Mouse (Mus musculus) gastrocnemius, postnatal 25 days (tissue): ENCODE measurements around the gene Prtn3. TPM values are rescaled to one million over a fixed set of nuclear protein-coding genes. Genes with fewer than 3 reads are reported as not detected.

Experiments
- DNase-seq: peaks from one replicate; pipeline ENCODE4 v3.0.0; 2022
- total RNA-seq, 2 experiments: library from RNA; stranded (reverse); gene quantifications; 1 replicate in 1 of 2; 2 replicates in 1 of 2; pipeline ENCODE4 v1.2.3; 2021

The Prtn3 gene
- total RNA-seq, 2 experiments from 2014 or later, result 0.35 TPM; not detected in 1

DNA sequence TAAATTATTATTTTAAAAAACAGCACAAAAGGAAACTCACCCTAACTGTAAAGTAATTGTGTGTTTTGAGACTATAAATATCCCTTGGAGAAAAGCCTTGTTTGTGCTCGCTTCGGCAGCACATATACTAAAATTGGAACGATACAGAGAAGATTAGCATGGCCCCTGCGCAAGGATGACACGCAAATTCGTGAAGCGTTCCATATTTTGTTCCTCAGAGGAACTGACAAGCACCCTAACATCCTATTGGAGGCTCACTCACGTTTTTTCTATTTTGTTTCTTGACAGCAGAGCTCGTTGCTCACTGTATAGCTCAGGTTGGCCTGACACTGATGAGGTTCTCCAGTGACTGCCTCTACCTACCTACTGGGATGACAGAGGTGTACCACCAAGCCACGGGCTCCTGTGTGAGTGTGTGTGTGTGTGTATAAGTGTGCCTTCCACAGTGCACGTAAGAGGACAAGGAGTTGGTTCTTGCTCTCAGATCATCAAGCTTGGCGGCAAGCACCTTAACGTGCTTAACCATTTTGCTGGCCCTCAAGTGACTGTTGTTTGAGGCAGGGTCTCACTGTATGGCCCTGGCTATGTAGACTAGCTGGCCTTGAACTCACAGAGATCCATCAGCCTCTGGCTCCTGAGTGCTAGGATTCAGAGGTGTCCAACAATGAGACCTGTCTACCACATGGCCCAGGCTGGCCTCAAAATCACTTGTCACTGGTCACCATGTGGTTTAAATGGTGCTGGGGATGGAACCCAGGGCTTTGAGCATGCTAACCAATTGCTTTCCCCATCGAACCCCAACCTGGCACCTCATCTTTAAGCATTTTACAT lies 35.0 kb downstream of the Prtn3 start:
- peak; percentile 16 for DNase-seq

DNA sequence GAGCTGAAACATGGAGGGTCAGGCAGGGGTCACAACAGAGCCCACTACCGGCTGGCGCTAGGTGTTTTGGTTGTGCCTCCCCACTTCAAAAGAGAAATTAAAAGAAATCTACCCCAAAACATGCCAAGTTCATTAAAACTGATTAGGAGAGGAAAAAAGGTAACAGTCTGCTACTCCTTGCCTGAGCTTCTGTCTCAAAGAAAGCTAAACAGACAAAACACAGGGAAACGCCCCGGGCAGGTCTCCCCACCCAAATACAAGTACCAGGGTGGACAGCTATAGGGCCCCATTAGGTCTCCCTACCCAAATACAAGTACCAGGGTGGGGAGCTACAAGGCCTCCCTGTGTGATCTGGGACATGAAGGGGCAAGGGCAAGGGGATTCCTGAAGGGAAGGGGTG lies 36.3 kb downstream of the Prtn3 start, which contains the start of gene Gm26602:
Gene Gm26602, plus strand, starts transcription at position 301 of the 400 bp plus-strand sequence.
- DNase-seq, result no peak

DNA sequence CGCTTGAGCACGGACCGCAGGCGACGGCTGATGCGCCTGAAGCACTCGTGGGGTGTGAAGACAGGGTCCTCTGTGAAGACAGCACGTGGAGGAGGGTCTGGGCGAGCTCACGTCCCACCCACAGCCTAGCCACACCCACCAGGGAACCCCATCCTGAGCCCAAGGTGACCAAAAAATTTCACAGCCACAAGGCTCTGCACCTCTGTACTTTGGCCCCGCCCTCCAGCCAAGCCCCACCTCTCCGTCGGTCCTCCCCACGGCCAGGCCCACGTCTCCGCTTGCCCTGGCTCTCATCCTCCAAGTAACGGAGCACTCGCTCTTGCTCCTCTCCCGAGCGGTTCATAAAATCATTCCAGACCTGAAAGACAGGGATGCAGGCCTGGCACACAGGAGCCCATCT lies 38.1 kb downstream of the Prtn3 start:
- DNase-seq, result peak; percentile 24

DNA sequence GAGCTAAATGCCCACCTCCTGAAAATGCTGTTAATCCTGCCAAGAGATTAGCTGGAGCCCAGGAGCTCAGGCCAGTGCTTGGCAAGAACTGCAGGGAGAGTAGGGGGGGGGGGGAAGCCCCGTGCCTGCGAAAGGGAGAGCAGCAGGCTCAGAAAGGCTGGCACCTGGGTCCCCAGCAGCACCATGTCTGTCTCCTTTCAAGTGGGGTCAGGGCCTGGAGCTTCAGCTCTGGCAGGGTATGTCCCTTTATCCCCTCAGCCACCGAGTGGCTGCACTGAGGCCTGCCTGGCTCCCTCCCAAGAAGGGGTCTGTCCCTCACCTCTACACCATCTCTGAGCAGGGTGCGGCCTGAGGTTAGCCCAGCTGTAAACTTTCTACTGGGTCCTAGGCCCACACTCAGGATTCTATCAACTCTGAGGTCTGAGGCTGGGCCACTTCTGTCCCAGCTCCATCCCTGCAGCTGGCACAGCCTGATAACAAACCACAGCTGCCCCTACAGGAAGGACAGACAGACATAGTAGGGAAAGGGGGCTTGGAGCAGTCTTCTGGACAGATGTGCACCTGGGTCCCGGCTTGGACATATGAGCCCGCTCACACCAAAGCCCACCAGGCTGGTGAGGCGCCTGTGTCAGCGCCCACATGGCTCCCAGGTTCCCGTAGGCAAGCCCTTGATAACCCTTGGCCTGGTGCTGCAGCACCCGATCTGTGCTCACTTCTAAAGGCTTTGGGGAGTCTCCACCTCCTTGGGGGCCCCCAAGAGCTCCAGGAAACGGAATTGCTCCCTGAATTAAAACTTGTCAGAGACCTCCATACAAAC lies 40.1 kb downstream of the Prtn3 start:
- no peak for DNase-seq

DNA sequence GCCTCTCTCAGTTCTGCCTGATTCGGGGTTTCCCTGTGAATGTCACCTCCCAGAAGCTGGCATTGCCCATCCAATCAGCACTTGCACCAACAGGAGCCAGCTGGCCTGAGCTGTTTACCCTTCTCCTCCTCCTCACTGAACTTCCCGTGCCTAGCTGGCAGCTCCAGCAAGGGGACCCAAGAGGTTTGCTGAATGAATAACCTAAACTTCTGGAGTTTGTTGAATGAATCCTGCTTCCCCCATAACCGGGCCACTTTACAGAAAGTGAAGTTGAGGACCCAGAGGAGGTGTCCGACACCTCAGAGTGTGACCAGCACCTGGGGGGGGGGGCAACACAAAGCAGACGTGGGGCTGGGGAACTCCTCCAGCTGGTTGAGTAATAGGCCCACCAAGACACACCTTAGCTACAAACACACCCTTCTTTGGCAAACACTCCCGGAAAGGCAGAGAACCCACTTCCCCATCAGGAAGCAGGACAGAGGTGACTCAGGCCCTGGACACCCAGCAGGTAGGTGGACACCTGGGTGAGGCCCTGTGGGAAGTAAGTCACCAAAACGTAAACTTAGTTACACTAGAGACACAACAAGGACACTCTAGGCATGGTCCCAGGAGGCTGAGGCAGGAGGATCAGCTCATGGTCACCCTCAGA lies 40.8 kb downstream of the Prtn3 start:
- peak; percentile 5 for DNase-seq

DNA sequence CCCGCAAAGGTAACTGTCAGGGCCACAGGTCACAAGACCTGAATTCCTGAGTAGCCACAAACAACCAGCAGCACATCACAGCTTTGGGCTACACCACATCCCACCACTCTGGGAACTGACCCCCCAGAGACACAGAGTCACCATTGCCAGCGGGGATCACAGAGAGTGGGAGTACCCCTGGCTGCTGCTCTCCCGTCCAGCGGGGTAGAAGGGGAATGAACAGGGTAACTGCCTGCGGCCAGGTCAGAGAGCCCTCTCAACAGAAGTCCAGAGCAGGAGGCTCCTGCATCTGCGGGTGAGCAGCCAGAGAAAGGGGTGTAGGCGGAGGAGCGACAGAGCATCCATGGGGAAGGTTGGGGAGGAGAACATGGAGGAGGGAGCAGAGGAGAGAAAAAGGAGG lies 41.8 kb downstream of the Prtn3 start:
- no peak for DNase-seq

DNA sequence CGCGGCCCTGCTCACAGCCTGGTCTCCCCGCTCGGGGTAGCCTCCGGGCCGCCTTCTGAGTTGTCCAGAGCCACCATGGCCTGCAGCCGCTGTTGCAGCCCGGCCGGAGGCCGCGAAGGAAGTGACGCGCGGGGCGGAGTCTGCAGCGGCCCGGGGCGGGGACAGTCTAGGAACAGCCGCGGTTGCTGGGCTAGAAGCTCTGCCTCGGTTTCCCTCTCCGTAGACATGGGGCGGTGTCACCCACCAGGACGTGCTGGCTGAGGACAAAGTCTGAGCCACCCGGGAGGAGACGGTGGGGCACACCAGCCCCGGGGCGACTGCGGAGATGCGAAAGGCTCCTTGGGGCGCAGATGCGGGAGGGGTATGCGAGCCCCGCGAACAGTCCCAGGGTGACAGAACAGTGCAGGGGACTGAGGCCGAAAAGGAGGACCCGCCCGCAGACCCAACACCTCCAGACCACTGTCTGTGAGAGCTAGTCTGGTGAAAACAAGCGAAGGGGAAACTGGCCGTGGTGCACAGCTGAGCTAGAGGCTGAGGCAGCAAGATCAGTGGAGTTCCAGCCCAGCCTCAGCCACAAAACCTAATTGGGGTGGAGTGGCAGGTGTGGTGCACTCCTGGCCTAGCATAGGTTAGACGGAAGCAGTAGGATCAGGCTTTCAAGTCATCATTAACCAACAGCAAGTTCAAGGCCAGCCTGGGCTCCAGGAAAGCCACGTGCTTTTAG lies 42.7 kb downstream of the Prtn3 start, which contains the start of gene Kiss1r:
Gene Kiss1r, plus strand, starts transcription at position 164 of the 724 bp plus-strand sequence.
- DNase-seq, result peak; percentile 83

DNA sequence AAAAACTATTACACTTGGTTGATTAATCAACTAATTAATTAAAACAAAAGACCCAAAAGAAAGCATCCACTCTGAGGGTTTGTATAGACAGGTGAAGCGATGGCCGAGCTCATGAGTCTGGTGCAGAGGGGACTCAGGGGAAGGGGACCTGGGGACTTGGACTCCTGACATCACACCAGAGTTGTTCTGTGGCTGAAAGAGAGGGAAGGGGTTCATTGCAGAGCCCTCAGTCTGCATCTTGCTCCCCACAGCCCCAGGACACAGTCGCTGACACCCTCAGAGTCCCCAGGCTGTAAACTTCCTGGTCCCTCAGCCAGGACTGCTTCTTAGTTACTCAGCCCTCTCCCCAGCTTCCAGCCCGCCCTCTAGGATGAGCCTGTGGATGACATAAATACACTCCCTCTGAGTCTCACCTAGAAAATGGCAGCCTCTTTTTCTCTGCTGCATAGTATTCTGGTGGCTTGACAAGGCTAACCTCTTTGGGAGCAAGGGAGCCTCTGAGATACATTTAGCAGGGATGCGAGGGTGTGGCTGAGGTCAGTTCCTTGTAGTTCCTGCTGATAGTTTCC lies 43.3 kb downstream of the Prtn3 start:
- DNase-seq, result no peak

DNA sequence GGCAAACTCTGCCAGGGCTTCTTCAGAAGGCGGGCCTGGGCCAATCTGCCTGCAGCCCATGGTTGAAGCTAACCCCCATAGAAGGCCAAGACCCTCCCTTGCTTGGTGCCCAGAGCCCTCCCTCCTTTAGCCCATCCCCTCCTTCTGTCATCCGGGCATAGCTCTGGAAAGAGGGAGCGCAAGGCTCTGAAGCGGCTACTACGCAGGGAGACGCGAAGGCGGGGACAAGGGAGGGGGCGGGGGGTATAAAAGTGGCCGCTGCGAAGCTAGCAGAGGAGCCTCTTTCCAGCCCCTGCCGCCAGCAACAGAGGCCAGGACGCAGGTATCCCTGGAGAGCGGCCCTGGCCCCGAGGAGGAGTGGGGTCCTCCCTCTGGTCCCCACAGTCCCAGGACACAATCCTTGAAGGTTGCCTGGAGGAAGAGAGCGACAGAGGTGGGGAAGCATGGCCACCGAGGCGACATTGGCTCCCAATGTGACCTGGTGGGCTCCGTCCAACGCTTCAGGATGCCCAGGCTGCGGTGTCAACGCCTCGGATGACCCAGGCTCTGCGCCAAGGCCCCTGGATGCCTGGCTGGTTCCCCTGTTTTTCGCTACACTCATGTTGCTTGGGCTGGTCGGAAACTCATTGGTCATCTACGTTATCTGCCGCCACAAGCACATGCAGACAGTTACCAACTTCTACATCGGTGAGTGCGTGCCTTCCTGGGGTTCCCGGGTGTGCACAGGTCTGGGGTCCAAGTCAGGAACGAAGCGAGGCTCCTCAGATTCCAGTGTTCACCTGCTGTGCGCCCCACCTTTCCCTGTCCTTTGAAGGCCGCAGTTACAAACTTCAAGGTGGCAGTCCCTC lies 44.2 kb downstream of the Prtn3 start:
- peak; percentile 22 for DNase-seq

DNA sequence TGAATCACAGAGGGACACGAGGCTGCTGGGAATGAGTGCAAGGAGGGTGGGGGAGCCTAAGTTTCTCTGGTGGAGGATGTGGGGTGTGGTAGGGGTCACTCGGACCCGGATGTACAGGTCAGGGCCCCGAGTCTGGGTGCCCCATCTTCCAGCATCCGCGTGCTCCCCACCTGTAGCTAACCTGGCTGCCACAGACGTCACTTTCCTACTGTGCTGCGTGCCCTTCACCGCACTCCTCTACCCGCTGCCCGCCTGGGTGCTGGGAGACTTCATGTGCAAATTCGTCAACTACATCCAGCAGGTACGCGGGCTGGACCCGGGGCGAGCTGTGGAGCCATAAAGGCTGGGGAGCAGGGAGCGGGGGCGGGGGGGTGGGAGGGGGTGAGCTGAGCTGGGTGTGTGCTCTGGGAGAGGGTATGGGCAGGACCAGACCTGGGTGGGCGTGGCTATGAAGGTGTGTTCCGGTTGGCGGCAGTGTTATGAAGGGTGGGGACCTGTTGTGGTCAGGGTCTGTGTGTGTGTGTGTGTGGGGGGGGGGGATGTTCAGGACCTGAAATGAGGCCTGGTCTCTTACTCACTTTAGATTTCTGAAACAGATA lies 45.1 kb downstream of the Prtn3 start:
- DNase-seq, result peak; percentile 7

DNA sequence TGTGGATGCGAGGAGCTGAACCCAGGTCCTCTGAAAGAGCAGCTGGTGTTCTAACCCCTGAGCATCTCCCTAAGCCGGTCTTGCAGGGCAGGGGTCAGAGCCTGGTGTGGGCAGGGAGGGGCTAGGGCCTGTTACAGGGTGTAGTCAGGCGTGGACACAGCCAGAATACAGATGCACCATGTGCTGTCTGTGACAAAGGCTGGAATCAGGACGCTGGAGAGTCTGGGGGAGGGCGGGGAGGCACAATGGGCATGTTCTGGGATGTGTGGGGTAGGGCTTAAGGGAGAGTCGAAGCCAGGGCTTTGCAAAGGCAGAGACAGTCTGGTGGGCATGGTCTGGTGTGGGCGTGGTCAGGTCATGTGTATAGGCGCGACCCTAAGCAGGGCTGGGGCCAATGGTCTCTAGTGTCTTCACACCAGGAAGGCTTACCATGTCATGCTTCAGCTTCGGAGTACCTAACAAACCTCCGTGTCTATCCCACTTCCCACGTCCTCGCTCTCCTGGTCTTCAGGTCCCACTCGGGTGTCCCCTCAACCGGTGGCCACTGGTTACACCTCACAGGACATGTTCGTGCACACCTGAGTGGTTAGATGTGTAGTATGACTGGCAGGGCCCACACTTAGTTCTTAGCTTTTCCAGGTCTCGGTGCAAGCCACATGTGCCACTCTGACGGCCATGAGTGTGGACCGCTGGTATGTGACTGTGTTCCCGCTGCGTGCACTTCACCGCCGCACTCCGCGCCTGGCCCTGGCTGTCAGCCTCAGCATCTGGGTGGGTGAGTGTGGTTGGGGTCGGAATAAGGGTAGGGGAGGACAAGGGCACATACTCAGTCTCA lies 46.0 kb downstream of the Prtn3 start:
- DNase-seq, result no peak

DNA sequence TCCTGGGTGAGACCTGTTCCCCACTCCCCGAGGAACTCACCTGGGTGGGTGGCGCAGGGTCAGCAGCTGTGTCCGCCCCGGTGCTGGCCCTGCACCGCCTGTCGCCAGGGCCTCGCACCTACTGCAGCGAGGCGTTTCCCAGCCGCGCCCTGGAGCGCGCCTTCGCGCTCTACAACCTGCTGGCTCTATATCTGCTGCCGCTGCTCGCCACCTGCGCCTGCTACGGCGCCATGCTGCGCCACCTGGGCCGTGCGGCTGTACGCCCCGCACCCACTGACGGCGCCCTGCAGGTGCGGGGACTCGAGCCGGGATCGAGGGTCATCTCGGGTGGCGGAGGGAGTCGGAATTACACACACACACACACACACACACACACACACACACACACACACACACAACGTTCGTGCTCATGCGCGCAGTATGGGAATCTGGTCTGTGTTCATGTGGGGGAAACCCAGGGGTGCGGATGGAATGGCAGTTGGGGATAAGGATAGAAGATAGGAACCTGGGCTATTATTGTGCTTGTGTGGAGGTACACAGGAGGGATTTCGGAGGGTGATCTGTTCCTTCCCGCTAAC lies 46.8 kb downstream of the Prtn3 start, which contains the start of gene R3hdm4:
Gene R3hdm4, minus strand, starts transcription at position 251 of the 578 bp plus-strand sequence.
- no peak for DNase-seq

DNA sequence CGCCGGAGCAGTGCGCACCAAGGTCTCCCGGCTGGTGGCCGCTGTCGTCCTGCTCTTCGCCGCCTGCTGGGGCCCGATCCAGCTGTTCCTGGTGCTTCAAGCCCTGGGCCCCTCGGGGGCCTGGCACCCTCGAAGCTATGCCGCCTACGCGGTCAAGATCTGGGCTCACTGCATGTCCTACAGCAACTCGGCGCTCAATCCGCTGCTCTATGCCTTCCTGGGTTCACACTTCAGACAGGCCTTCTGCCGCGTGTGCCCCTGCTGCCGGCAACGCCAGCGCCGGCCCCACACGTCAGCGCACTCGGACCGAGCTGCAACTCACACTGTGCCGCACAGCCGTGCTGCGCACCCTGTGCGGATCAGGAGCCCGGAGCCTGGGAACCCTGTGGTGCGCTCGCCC lies 47.3 kb downstream of the Prtn3 start:
- DNase-seq, result peak; percentile 6

DNA sequence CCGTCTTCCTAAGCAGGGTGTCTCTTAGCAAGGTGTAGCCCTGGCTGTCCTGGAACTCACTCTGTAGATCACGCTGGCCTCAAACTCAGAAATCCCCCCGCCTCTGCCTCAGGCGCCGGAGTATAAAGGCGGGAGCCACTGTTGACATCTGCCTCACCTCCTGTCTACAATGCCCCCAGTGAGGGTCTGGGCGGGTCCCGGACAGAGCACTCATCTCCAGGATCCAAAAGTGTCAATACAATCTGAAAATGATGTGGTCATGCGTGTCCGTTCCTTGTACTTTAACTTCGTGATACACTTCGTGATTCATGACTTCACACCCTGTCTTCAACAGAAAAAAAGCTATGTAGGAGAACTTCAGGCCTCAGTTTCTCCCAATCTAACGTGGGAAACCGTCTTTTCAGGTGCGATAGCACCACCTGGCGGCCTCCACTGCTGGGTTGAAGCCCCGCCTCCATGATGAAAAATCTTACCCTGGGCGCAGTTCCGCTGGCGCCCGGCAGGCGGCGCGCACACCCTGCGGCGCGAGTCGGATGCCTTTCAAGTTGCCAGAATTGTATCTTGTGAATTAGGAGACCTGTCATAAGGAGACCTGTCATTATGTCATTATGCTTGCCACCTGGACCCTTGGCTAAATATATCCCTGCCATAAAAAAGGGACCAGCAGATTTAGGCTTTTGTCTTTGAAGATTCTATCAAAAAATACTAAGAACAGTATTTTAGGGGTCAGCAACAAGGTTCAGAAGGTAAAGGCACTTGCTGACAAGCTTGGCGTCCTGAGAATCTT lies 50.9 kb downstream of the Prtn3 start:
- DNase-seq, result peak; percentile 83

DNA sequence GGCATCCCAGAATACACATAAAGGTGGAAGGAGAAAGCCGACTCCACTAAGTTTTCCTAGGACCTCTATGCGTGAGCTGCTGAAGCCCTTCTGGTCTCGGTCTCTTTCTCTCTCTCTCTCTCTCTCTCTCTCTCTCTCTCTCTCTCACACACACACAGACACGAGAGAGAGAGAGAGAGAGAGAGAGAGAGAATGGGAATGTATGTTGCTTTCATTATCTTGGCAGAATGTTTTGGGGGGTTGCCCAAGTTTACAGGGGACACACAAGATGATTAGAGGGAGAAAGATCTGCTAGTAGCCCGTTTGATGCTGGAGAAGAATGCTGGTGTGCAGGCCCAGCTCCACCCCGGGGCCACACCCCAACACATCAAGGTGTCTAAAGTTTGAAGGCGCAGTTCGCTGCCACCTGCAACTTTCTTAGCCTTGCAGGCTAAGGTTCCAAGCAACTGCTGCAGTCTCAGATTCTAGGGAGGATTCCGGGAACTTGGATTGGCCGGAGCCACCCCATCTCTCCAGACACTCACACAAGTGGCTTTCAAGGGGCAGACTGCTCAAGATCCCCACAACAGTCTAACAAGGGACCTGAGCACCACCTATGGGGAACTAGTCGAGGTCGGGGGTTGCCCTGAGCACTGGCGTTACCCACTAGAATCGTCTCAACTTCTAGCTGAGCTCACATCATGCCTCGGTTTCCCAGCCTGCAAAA lies 51.7 kb downstream of the Prtn3 start:
- peak; percentile 20 for DNase-seq

DNA sequence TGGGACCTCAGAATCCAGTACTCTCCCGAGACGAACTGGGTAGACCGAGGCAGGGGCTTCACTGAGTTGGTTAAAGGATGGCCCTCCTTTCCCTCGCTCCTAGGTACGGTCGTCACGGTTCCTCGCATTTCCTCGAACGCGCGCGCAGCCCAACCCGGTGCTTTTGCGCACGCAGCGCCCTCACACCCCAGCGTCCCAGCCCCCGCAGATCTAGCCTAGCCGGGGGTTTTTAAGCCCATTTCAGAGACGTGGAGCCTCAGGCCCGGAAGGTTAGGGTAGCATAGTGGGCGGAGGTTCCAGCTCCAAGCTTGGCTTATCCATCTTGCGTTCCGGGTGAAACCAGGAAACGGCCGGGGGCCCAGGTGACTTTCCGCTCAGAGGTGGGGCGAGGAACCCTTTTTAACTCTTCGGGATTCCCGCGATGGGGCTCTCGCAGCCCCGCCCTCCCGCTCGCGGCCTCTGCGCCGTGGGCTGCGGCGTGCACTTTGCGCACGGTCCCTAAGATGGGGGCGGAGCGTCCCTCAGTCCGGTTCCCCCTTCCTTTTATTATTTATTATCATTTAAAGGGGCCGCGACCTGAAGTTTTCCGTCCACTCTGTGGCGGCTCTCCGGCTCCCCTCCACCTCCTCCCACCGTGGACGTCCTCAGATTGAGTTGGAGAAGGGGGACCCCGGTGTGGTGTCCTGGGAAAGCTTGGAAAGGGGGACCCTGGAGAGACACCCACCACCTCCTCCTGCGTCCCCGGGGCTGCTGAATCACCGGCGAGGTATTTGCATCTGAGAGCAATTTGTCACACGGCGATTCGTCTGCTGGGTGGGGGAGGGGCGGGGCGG lies 52.4 kb downstream of the Prtn3 start, which contains the start of gene Arid3a:
Gene Arid3a, plus strand, starts transcription at position 553 of the 833 bp plus-strand sequence.
- peak; percentile 88 for DNase-seq
